Mouse (Mus musculus): ENCODE measurements around the gene Fbxo46. TPM values are rescaled to one million over a fixed set of nuclear protein-coding genes. Genes with fewer than 3 reads are reported as not detected.
"Not testable (repeated sequence)": the region's sequence is repeated elsewhere in the genome, so short reads cannot be mapped to it uniquely, and the experiment has no call there.

Gene Fbxo46
- polyA plus RNA-seq, 1 experiment: 8.6 TPM

GRCm38 (mm10) chr7:19147497-19148045 is 27.9 kb downstream of the Fbxo46 start:
- H3K4me1 ChIP-seq (ENCODE audit: control insufficient read depth, insufficient read depth, low read length): peaks cover 2% of the 10 kb centered on the region
- H3K27ac ChIP-seq (ENCODE audit: insufficient read depth, low read length): no peak overlapping the region
- no peak overlapping the region; the same call in 1 of the 2 replicates for H3K4me3 ChIP-seq (ENCODE audit: insufficient read depth, low read length)
- TF ChIP-seq CTCF (IDR thresholded peaks at IDR 0.05; ENCODE audit: extremely low read depth, insufficient read depth, low read length): no peak
- TF ChIP-seq POLR2A (IDR thresholded peaks at IDR 0.05; ENCODE audit: extremely low read depth, insufficient read depth, low read length): no peak

GRCm38 (mm10) chr7:19148180-19148874 is 28.7 kb downstream of the Fbxo46 start:
- peak overlapping the region; percentile 76 for H3K4me3 ChIP-seq (ENCODE audit: insufficient read depth, low read length)
- H3K4me1 ChIP-seq (ENCODE audit: control insufficient read depth, insufficient read depth, low read length): peaks cover 2% of the 10 kb centered on the region
- peak overlapping the region; percentile 57 for H3K27ac ChIP-seq (ENCODE audit: insufficient read depth, low read length)
- no peak for TF ChIP-seq CTCF (IDR thresholded peaks at IDR 0.05; ENCODE audit: extremely low read depth, insufficient read depth, low read length)
- TF ChIP-seq POLR2A (IDR thresholded peaks at IDR 0.05; ENCODE audit: extremely low read depth, insufficient read depth, low read length): no peak

- H3K27ac ChIP-seq (ENCODE audit: insufficient read depth, low read length): peak within 1 kb of the TSS; percentile 59
- peak; percentile 88 for TF ChIP-seq POLR2A (IDR thresholded peaks at IDR 0.05; ENCODE audit: extremely low read depth, insufficient read depth, low read length)
- no peak for TF ChIP-seq CTCF (IDR thresholded peaks at IDR 0.05; ENCODE audit: extremely low read depth, insufficient read depth, low read length)
- H3K4me1 ChIP-seq (ENCODE audit: control insufficient read depth, insufficient read depth, low read length): peaks cover 2% of the 10 kb centered on the region
- H3K4me3 ChIP-seq (ENCODE audit: insufficient read depth, low read length): peak within 1 kb of the TSS; percentile 76
Observed at GRCm38 (mm10) chr7:19148875-19149541, 29.3 kb downstream of the Fbxo46 start, which contains the start of gene Qpctl. TSS of gene Qpctl (minus strand) at chr7:19149291.

GRCm38 (mm10) chr7:19149626-19150025 is 30.0 kb downstream of the Fbxo46 start, which contains the start of gene Snrpd2:
TSS of gene Snrpd2 (plus strand) at chr7:19149722.
- TF ChIP-seq CTCF (IDR thresholded peaks at IDR 0.05; ENCODE audit: extremely low read depth, insufficient read depth, low read length) (no peak), POLR2A (IDR thresholded peaks at IDR 0.05; ENCODE audit: extremely low read depth, insufficient read depth, low read length) (peak; percentile 84)
- H3K4me1 ChIP-seq (ENCODE audit: control insufficient read depth, insufficient read depth, low read length): peaks cover 2% of the 10 kb centered on the region

GRCm38 (mm10) chr7:19151121-19151520 is 31.5 kb downstream of the Fbxo46 start:
- H3K27ac ChIP-seq (ENCODE audit: insufficient read depth, low read length); H3K4me1 ChIP-seq (ENCODE audit: control insufficient read depth, insufficient read depth, low read length): not testable (repeated sequence)

More at GRCm38 (mm10) chr7:19149626-19150025, 30.0 kb downstream of the Fbxo46 start, which contains the start of gene Snrpd2:
- Histone ChIP-seq H3K27ac (ENCODE audit: insufficient read depth, low read length) (peak within 1 kb of the TSS; percentile 59), H3K4me3 (ENCODE audit: insufficient read depth, low read length) (peak within 1 kb of the TSS; percentile 76)

GRCm38 (mm10) chr7:19154796-19155195 is 35.1 kb downstream of the Fbxo46 start:
- TF ChIP-seq CTCF (IDR thresholded peaks at IDR 0.05; ENCODE audit: extremely low read depth, insufficient read depth, low read length) (no peak), POLR2A (IDR thresholded peaks at IDR 0.05; ENCODE audit: extremely low read depth, insufficient read depth, low read length) (no peak)
- Histone ChIP-seq H3K4me1 (ENCODE audit: control insufficient read depth, insufficient read depth, low read length) (peaks cover 2% of the 10 kb centered on the region), H3K4me3 (ENCODE audit: insufficient read depth, low read length) (no peak overlapping the region), H3K27ac (ENCODE audit: insufficient read depth, low read length) (no peak overlapping the region)

More at GRCm38 (mm10) chr7:19151121-19151520, 31.5 kb downstream of the Fbxo46 start:
- H3K4me3 ChIP-seq (ENCODE audit: insufficient read depth, low read length): peak overlapping the region; percentile 17; the same call in 1 of the 2 replicates

GRCm38 (mm10) chr7:19155825-19156475 is 36.3 kb downstream of the Fbxo46 start:
- peak; percentile 46 for TF ChIP-seq CTCF (IDR thresholded peaks at IDR 0.05; ENCODE audit: extremely low read depth, insufficient read depth, low read length)
- no peak for TF ChIP-seq POLR2A (IDR thresholded peaks at IDR 0.05; ENCODE audit: extremely low read depth, insufficient read depth, low read length)
- Histone ChIP-seq H3K27ac (ENCODE audit: insufficient read depth, low read length) (no peak overlapping the region), H3K4me1 (ENCODE audit: control insufficient read depth, insufficient read depth, low read length) (no peaks in the 10 kb centered on the region; the same call in none of the 2 replicates), H3K4me3 (ENCODE audit: insufficient read depth, low read length) (no peak overlapping the region)

GRCm38 (mm10) chr7:19157160-19157800 is 37.6 kb downstream of the Fbxo46 start:
- H3K4me3 ChIP-seq (ENCODE audit: insufficient read depth, low read length): no peak overlapping the region
- H3K4me1 ChIP-seq (ENCODE audit: control insufficient read depth, insufficient read depth, low read length): no peaks in the 10 kb centered on the region; the same call in none of the 2 replicates
- TF ChIP-seq POLR2A (IDR thresholded peaks at IDR 0.05; ENCODE audit: extremely low read depth, insufficient read depth, low read length): no peak
- peak; percentile 73 for TF ChIP-seq CTCF (IDR thresholded peaks at IDR 0.05; ENCODE audit: extremely low read depth, insufficient read depth, low read length)
- H3K27ac ChIP-seq (ENCODE audit: insufficient read depth, low read length): no peak overlapping the region

- Histone ChIP-seq H3K4me3 (ENCODE audit: insufficient read depth, low read length) (no peak overlapping the region), H3K4me1 (ENCODE audit: control insufficient read depth, insufficient read depth, low read length) (no peaks in the 10 kb centered on the region; the same call in none of the 2 replicates), H3K27ac (ENCODE audit: insufficient read depth, low read length) (no peak overlapping the region)
- no peak for TF ChIP-seq POLR2A (IDR thresholded peaks at IDR 0.05; ENCODE audit: extremely low read depth, insufficient read depth, low read length)
- no peak for TF ChIP-seq CTCF (IDR thresholded peaks at IDR 0.05; ENCODE audit: extremely low read depth, insufficient read depth, low read length)
Observed at GRCm38 (mm10) chr7:19158601-19159000, 38.9 kb downstream of the Fbxo46 start.

All from cortical plate, adult 2 months (tissue).